Mouse (Mus musculus): ENCODE results near the gene Kcnh8.

DNA sequence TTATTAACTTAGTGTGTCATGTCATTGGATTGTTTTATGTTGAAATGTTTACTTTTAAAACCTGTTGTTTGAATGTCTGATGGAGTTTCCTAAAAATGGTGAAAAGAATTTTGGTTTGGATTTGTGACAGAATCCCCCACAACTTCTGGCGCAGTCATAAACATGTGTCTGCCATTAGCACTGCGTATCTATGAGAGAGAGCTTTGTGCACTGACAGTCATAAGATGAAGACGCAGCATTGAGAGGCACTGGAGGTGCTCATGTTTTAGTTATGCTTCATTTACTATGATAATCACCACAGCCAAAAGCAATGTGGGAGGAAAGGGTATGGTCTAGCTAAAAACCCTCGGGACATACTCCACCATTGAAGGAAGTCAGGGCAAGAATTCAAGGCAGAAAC is 30.3 kb upstream of the Kcnh8 start:
- TF ChIP-seq CTCF (IDR thresholded peaks at IDR 0.05; ENCODE audit: low read depth) (no peak), EP300 (IDR thresholded peaks at IDR 0.05; ENCODE audit: low read depth) (no peak)

All from heart, postnatal 0 days (tissue).